Mouse (Mus musculus): ENCODE data around the gene Atp1b3.

DNA sequence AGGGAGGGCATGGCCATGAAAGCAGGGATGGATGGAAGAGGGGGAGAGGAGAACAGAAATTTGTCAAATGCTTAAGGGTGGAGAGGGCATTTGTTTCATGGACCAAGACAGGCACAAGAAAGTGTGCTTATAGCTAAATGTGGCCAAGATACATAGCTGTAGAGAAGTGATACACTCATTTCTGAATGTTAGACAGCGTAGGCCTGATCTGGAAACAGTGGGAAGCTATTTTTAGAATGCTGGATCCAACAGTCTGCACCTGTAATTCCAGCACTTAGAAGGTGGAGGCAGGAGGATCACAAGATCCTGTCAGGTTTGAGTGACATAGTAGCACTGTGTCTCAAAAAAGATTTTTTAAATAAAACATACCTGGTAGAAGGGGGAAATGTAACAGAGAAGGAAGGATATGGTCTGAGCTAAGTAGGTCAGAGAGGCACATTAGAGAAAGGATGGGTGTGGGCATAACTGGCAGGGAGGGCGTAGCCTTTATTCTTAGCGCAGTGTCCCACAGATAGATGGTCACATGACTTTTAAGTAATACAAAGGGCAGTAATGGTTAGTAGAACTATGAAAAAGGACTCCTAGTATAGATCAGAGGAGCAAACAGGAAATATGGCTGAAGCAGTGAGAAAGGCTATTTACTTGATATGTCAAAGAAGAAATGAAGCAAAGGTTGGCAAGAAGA is 64.8 kb downstream of the Atp1b3 start:
- TF ChIP-seq CTCF (IDR thresholded peaks at IDR 0.05; ENCODE audit: borderline replicate concordance, insufficient read depth, low read depth, low read length) (no peak), POLR2A (IDR thresholded peaks at IDR 0.05; ENCODE audit: borderline replicate concordance, insufficient read depth, low read length) (no peak)

Data from cerebellum, adult 2 months (tissue).